Mouse (Mus musculus) intestine, embryonic 16.5 days (tissue): ENCODE measurements around the gene Otulin. TPM values are rescaled to one million over a fixed set of nuclear protein-coding genes. Genes with fewer than 3 reads are reported as not detected.

Experiments
- ATAC-seq: fragments of 200-750 bp; cut with Nextera tagmentation; 2 replicates; pipeline ENCODE4 v1.8.0; 2017; ENCODE audit warnings: moderate TSS enrichment, moderate library complexity
- H3K27ac ChIP-seq: fragments of 300-500 bp; sonication (generic); 2 replicates; pipeline ENCODE4 v1.5.1; 2014; ENCODE audit warnings: mild to moderate bottlenecking, low read length
- H3K27me3 ChIP-seq: fragments of 300-500 bp; sonication (generic); replicated peaks from 2 replicates; pipeline ENCODE4 v1.6.1; 2014; ENCODE audit warnings: low read length, control low read depth, mixed read lengths; ENCODE audit not compliant: control insufficient read depth, insufficient read depth
- H3K36me3 ChIP-seq: fragments of 300-500 bp; sonication (generic); 2 replicates; pipeline ENCODE4 v1.6.1; 2014; ENCODE audit warnings: low read length, control low read depth; ENCODE audit not compliant: control insufficient read depth, insufficient read depth
- H3K4me1 ChIP-seq: fragments of 300-500 bp; sonication (generic); 2 replicates; pipeline ENCODE4 v1.6.1; 2014; ENCODE audit warnings: low read length, control low read depth, mixed read lengths; ENCODE audit not compliant: control insufficient read depth, insufficient read depth
- H3K4me2 ChIP-seq: fragments of 300-500 bp; sonication (generic); 2 replicates; pipeline ENCODE4 v1.6.1; 2014; ENCODE audit warnings: low read depth, low read length, control low read depth
- H3K4me3 ChIP-seq: fragments of 300-500 bp; sonication (generic); 2 replicates; pipeline ENCODE4 v1.5.1; 2014; ENCODE audit warnings: mild to moderate bottlenecking, low read length
- H3K9ac ChIP-seq: fragments of 300-500 bp; sonication (generic); 2 replicates; pipeline ENCODE4 v1.6.1; 2014; ENCODE audit warnings: low read depth, low read length
- H3K9me3 ChIP-seq: fragments of 300-500 bp; sonication (generic); 2 replicates; pipeline ENCODE4 v1.6.1; 2016; ENCODE audit warnings: low read length, control low read depth; ENCODE audit not compliant: control insufficient read depth
- WGBS: fragments of 180-500 bp; shearing (Covaris S2); extraction: QIAGEN DNeasy Blood & Tissue Kit; methylation state at CpG from one replicate; pipeline ENCODE4 v1.1.7; 2014; 5-methylcytosine and 5-hydroxymethylcytosine counted together
- polyA plus RNA-seq: library from polyadenylated mRNA; unstranded; fragments of >200 nt; fragmentation: Nextera tagmentation; extraction: Ambion mirVana; gene quantifications from 2 replicates; pipeline ENCODE4 v1.2.1, GENCODE M21; 2015

Gene Otulin
- polyA plus RNA-seq, 1 experiment from 2014 or later: 4.7 TPM

- no peak overlapping the region for H3K27ac ChIP-seq
- H3K9me3 ChIP-seq: no peaks in the 10 kb centered on the region
- no peak overlapping the region for H3K9ac ChIP-seq
- no peak overlapping the region for H3K4me3 ChIP-seq
- ATAC-seq: no peak
- H3K4me2 ChIP-seq: no peak overlapping the region
- no peaks in the 10 kb centered on the region for H3K27me3 ChIP-seq
- peaks cover 8% of the 10 kb centered on the region; the same call in 1 of the 2 replicates for H3K36me3 ChIP-seq
- no peaks in the 10 kb centered on the region for H3K4me1 ChIP-seq
- WGBS: 76% methylated on average over 8 of the region's 8 CpGs
Observed at GRCm38 (mm10) chr15:27571179-27571578, 59.3 kb downstream of the Otulin start.

- H3K36me3 ChIP-seq: peaks cover 8% of the 10 kb centered on the region; the same call in 1 of the 2 replicates
- ATAC-seq: no peak
- H3K4me1 ChIP-seq: no peaks in the 10 kb centered on the region
- H3K27me3 ChIP-seq: no peaks in the 10 kb centered on the region
- H3K9me3 ChIP-seq: no peaks in the 10 kb centered on the region
- H3K4me3 ChIP-seq: no peak overlapping the region
- 85% methylated on average over 4 of the region's 4 CpGs for WGBS
- H3K9ac ChIP-seq: no peak overlapping the region
- no peak overlapping the region for H3K4me2 ChIP-seq
- H3K27ac ChIP-seq: no peak overlapping the region
Observed at GRCm38 (mm10) chr15:27570385-27570784, 60.1 kb downstream of the Otulin start.

GRCm38 (mm10) chr15:27569924-27570323 lies 60.6 kb downstream of the Otulin start:
- ATAC-seq: no peak
- Histone ChIP-seq H3K27ac (no peak overlapping the region), H3K36me3 (peaks cover 8% of the 10 kb centered on the region; the same call in 1 of the 2 replicates), H3K9me3 (no peaks in the 10 kb centered on the region), H3K27me3 (no peaks in the 10 kb centered on the region), H3K4me3 (no peak overlapping the region), H3K4me2 (no peak overlapping the region), H3K9ac (no peak overlapping the region), H3K4me1 (no peaks in the 10 kb centered on the region)
- WGBS: 74% methylated on average over 2 of the region's 2 CpGs

GRCm38 (mm10) chr15:27568371-27568770 lies 62.1 kb downstream of the Otulin start:
- no peak overlapping the region for H3K4me2 ChIP-seq
- no peak overlapping the region for H3K4me3 ChIP-seq
- WGBS: 81% methylated on average over 6 of the region's 6 CpGs
- no peaks in the 10 kb centered on the region for H3K4me1 ChIP-seq
- peaks cover 8% of the 10 kb centered on the region; the same call in 1 of the 2 replicates for H3K36me3 ChIP-seq
- no peak overlapping the region for H3K27ac ChIP-seq
- H3K9me3 ChIP-seq: no peaks in the 10 kb centered on the region
- no peak overlapping the region for H3K9ac ChIP-seq
- H3K27me3 ChIP-seq: no peaks in the 10 kb centered on the region
- no peak for ATAC-seq

- no peak for ATAC-seq
- Histone ChIP-seq H3K4me3 (no peak overlapping the region), H3K9me3 (no peaks in the 10 kb centered on the region), H3K36me3 (peaks cover 8% of the 10 kb centered on the region; the same call in 1 of the 2 replicates), H3K9ac (no peak overlapping the region), H3K4me2 (no peak overlapping the region), H3K27me3 (no peaks in the 10 kb centered on the region), H3K4me1 (no peaks in the 10 kb centered on the region), H3K27ac (no peak overlapping the region)
- WGBS: 88% methylated on average over 16 of the region's 16 CpGs
Observed at GRCm38 (mm10) chr15:27567356-27567755, 63.1 kb downstream of the Otulin start.

GRCm38 (mm10) chr15:27565626-27566185 lies 64.8 kb downstream of the Otulin start:
- H3K9me3 ChIP-seq: no peaks in the 10 kb centered on the region
- H3K27ac ChIP-seq: no peak overlapping the region
- H3K4me1 ChIP-seq: no peaks in the 10 kb centered on the region
- 83% methylated on average over 10 of the region's 10 CpGs for WGBS
- ATAC-seq: no peak
- no peak overlapping the region for H3K4me3 ChIP-seq
- H3K4me2 ChIP-seq: no peak overlapping the region
- H3K36me3 ChIP-seq: peaks cover 8% of the 10 kb centered on the region; the same call in 1 of the 2 replicates
- no peak overlapping the region for H3K9ac ChIP-seq
- H3K27me3 ChIP-seq: no peaks in the 10 kb centered on the region

GRCm38 (mm10) chr15:27564106-27565100 lies 66.1 kb downstream of the Otulin start:
- Histone ChIP-seq H3K4me1 (no peaks in the 10 kb centered on the region), H3K9ac (no peak overlapping the region), H3K9me3 (no peaks in the 10 kb centered on the region), H3K4me2 (no peak overlapping the region), H3K4me3 (no peak overlapping the region), H3K27me3 (no peaks in the 10 kb centered on the region), H3K27ac (no peak overlapping the region), H3K36me3 (peaks cover 8% of the 10 kb centered on the region; the same call in 1 of the 2 replicates)
- ATAC-seq: no peak
- 89% methylated on average over 14 of the region's 14 CpGs for WGBS

- no peak overlapping the region for H3K9ac ChIP-seq
- H3K4me2 ChIP-seq: no peak overlapping the region
- H3K27ac ChIP-seq: no peak overlapping the region
- H3K27me3 ChIP-seq: no peaks in the 10 kb centered on the region
- 0 out of 2 replicates have a peak, but pooled peaks cover 2% of the 10 kb centered on the region for H3K36me3 ChIP-seq
- H3K9me3 ChIP-seq: no peaks in the 10 kb centered on the region
- no peak for ATAC-seq
- H3K4me1 ChIP-seq: no peaks in the 10 kb centered on the region
- no peak overlapping the region for H3K4me3 ChIP-seq
- 76% methylated on average over 11 of the region's 11 CpGs for WGBS
Observed at GRCm38 (mm10) chr15:27560315-27560714, 70.2 kb downstream of the Otulin start.

- H3K27me3 ChIP-seq: no peaks in the 10 kb centered on the region
- ATAC-seq: no peak
- H3K9me3 ChIP-seq: no peaks in the 10 kb centered on the region
- no peaks in the 10 kb centered on the region for H3K4me1 ChIP-seq
- H3K4me2 ChIP-seq: no peak overlapping the region
- H3K9ac ChIP-seq: no peak overlapping the region
- 67% methylated on average over 16 of the region's 16 CpGs for WGBS
- H3K36me3 ChIP-seq: 0 out of 2 replicates have a peak, but pooled peaks cover 2% of the 10 kb centered on the region
- H3K4me3 ChIP-seq: no peak overlapping the region
- no peak overlapping the region for H3K27ac ChIP-seq
Observed at GRCm38 (mm10) chr15:27558456-27559147, 71.9 kb downstream of the Otulin start.
